Mouse (Mus musculus): Measurements from ENCODE around the gene Setd1a.
"Not testable (repeated sequence)": the region's sequence is repeated elsewhere in the genome, so short reads cannot be mapped to it uniquely, and the experiment has no call there.

Setd1a gene

DNA sequence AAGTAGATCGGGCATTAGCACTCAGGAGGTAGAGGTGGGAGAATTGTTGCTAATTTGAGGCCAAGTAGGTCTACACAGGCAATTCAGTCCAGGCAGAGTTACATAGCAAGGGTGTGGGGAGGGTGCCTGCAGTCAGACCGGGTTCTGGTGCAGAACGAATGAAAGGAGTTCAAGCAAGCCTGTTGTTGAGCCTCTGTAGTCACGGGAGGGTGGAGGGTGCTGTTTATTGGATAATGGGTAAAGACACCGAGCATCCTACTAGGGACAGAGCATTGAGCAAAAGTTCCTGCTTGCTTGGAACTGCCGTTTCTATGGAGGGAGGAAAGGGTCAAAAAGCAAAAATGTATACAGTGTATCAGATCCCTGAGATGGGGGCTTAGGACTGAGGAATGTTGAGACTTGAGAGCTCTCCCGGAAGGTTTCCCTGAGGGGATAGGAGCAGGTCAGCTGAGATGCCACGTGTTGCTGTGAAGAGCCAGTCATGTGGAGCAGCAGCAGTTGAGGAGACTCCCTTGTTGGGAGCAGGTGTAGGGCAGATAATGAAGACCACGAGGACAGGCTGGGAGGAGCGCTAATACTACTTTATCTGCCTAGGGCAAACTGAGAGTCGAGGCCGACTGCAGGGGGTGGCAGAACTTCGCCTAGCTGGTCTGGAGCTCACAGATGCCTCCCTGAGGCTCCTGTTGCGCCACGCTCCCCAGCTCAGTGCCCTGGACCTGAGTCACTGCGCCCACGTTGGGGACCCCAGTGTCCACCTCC is 9.4 kb upstream of the Setd1a start:
- DNase-seq (ENCODE audit: low read depth, low spot score) = no peak

DNA sequence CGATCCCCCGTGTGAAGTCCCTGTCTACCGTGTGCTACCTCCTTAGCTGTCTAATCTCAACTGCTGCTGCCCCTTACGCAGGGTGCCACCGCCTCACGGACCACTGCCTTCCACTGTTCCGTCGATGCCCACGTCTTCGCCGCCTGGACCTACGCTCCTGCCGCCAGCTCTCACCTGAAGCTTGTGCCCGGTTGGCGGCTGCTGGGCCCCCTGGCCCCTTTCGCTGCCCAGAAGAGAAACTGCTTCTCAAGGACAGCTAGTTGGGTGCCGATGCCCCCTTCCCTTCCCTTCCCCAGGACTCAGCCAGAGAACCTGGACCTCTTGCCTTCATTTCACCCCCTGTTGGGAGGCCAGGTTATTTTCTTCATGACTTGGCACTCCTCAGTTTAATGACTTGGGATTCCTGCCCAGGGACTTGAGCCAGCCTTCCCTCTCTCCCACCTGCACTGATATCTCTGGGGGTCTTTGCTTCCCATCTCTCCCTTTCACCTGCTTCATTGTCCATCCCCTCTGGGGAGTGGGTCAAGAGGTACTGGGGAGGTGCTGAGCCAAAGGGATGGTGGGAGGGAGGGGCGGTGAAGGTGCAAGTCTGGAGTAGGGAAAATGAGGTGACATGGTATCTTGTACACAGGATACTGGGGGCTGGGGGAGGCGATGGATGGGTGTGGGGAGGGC is 8.7 kb upstream of the Setd1a start:
- DNase-seq (ENCODE audit: low read depth, low spot score) = no peak

DNA sequence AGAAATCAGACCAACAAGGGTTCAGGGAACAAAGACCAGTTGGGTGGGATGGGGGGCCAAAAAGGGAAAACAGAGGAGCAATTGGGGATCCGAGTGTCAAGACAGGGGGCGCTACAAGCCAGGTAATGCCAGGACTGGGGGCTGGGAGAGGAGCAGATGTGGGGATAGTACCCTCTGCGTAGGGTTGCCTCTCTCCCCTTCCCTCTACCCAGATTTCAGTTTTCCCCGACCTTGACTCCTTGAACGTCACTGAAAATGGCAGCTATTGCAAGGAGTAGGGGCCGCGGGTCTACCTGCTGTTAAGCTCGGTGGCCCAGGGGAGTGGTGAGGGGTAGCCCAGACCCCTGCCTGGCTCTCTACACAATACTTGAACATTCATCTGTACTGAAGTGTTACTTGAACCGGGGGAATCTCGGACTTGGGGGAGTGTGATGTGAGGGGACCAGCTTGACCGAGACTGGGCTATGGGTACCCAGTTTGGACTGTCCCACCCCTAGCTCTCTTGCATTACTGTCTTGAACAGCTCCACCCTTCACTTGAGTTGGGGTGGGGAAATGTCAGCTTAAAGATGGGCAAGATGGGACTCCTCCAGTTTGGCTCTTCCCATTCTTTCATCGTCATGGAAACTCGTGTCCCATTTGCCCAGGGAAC is 8.0 kb upstream of the Setd1a start:
- no peak for DNase-seq (ENCODE audit: low read depth, low spot score)

GRCm38 (mm10) chr7:127768997-127769593 is 7.4 kb upstream of the Setd1a start:
- peak; percentile 86 for DNase-seq (ENCODE audit: low read depth, low spot score)

DNA sequence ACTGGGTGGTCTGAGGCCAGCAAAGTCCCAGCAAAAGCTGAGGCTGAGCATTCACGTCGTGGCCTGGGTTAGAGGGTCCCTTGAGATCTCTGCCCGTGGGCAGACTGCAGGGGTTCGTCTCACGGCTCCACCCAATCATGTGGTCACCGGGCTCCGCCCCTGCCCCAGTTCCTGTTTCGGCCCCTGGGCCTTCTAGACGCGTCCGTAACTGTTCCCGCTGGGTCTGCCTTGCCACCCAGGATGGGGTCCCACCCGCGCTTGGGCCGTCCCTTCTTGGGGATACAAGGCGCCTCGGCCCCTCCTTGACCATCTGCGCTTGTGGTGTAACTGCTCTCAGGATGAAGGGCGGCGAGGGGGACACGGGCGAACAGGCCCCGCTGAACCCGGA is 6.8 kb upstream of the Setd1a start, which contains the start of gene Orai3:
TSS of gene Orai3 (plus strand) at position 165 of the 388 bp plus-strand sequence.
- peak; percentile 75 for DNase-seq (ENCODE audit: low read depth, low spot score)

GRCm38 (mm10) chr7:127770039-127770905 is 6.2 kb upstream of the Setd1a start:
- DNase-seq (ENCODE audit: low read depth, low spot score) = no peak

DNA sequence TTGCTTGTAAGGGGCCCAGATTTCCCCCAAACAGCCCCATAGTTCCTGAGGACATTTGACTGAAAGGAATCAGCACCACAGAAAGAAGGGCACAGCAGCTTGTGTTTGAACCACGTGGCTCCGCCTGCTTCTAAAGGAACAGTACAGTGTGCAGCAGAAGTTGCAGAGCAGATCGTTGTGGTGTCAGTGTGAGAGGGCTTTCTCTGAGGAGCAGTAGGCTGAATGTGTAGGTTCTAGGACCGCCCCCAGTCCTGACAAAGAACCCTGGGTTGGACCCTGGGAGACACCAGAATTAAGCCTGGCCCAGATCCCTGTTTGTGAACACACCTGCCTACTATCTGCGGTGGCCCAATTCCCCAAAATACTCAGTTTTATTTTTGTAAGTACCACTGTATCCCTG is 5.2 kb upstream of the Setd1a start:
- no peak for DNase-seq (ENCODE audit: low read depth, low spot score)

DNA sequence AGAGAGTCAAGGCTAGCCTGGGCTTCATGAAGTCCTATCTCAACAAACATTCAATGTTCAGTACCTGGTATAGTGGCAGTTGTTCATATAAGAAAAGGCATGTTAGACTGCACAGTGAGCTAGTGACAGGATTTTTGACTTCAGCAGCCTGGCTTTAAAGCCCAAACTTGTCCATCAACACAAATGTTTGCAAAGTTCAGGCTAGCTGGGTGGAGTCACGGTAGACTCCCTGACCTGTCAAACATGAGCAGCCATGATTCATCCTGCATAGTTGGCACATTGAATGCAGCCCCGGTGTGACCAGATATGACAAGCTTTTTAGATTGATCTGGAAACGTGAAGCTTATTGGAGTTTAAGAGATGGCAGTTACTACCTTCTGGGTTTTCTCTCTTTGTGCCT is 4.4 kb upstream of the Setd1a start:
- no peak for DNase-seq (ENCODE audit: low read depth, low spot score)

- no peak for DNase-seq (ENCODE audit: low read depth, low spot score)
These were observed 3.9 kb upstream of the Setd1a start for GRCm38 (mm10) chr7:127772557-127772956.

DNA sequence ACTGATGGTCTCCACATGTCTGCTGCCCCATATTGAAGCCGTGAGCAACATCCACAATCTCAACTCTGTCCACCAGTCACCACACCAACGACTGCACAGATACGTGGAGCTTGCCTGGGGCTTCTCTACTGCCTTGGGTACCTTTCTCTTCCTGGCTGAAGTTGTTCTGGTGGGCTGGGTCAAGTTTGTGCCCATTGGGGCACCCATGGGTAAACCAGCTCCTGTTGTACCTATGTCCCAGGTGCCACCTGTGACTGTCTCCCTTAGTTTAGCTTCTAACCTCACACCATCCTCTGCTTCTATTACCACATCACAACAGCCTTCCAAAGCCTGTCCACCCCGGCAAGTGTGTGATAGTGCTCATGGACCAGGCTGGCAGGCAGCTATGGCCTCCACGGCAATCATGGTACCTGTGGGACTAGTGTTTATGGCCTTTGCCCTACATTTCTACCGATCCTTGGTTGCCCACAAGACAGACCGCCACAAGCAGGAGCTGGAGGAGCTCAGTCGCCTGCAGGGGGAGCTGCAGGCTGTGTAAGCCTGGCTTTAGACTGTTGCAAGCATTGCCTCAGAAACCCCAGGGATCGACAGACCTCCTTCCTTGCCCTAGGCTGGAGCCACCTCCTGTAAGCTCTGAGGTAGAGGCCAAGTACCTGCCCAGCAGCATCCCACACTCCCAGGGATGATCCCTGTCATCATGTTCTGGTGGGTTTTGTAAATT is 2.6 kb upstream of the Setd1a start:
- DNase-seq (ENCODE audit: low read depth, low spot score) = peak; percentile 87

DNA sequence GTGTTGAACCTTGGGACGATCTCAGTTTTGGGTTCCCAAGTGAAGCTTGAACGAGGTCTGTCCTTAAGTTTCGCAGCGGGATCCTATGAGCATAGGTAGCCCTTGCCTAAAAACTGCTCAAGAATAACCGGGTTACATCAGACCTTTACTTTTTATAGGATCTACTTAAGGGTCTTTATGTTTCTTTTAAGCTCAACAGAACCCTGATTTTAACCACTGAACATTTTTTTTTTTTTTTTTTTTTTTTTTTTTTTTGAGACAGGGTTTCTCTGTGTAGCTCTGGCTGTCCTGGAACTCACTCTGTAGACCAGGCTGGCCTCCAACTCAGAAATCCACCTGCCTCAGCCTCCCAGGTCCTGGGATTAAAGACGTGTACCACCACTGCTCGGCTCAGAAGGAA is 633 bp upstream of the Setd1a start:
- DNase-seq (ENCODE audit: low read depth, low spot score) = not testable (repeated sequence)

- DNase-seq (ENCODE audit: low read depth, low spot score) = peak; percentile 99
These were observed 506 bp downstream of the Setd1a start for GRCm38 (mm10) chr7:127776878-127777473.

DNA sequence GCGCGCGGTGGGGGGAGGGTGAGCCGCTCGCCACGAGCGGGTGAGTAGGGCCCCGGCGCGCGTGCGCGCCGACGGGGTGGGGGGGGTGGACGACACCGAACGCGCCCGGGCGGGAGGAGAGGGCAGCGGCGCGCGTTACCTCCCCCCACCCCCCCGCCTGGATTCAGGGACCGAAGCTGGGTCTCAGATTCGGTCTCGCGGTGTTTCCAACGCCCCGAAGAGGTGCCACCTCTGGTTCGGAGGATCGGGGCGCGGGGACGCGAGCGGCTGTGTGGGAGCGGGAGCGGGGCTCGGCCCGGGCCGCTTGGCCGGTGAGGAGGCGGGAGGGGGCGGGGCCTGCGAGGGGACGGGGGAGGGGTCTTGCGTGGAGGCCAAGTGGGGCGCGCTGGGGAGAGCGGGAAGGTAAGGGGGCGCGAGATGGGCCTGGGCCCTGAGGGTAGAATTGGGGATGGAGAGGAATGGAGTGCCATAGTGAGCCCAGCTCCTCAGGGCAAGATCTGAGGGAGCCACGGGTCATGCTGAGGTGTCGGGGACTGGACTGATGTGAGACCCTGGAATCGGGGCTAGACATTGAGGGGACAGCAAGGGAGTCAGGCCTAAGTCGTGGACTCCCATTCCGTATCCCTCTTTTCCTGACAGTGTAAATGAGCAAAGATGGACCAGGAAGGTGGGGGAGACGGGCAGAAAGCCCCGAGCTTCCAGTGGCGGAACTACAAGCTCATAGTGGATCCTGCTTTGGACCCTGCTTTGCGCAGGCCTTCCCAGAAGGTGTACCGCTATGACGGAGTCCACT is 1.2 kb downstream of the Setd1a start:
- no peak for DNase-seq (ENCODE audit: low read depth, low spot score)

GRCm38 (mm10) chr7:127778350-127778749 is 1.9 kb downstream of the Setd1a start:
- no peak for DNase-seq (ENCODE audit: low read depth, low spot score)

DNA sequence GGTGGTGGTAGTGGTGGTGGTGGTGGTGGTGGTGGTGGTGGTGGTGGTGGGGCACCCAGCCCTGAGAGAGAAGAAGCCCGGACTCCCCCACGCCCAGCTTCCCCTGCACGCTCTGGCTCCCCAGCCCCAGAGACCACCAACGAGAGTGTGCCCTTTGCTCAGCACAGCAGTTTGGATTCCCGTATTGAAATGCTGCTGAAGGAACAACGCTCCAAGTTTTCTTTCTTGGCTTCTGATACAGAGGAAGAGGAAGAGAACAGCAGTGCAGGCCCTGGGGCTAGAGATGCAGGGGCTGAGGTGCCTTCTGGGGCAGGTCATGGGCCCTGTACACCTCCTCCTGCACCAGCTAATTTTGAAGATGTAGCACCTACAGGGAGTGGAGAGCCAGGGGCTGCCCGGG is 8.8 kb downstream of the Setd1a start, which contains the start of gene Gm49388:
TSS of gene Gm49388 (plus strand) at position 301 of the 400 bp plus-strand sequence.
- DNase-seq (ENCODE audit: low read depth, low spot score) = no peak

DNA sequence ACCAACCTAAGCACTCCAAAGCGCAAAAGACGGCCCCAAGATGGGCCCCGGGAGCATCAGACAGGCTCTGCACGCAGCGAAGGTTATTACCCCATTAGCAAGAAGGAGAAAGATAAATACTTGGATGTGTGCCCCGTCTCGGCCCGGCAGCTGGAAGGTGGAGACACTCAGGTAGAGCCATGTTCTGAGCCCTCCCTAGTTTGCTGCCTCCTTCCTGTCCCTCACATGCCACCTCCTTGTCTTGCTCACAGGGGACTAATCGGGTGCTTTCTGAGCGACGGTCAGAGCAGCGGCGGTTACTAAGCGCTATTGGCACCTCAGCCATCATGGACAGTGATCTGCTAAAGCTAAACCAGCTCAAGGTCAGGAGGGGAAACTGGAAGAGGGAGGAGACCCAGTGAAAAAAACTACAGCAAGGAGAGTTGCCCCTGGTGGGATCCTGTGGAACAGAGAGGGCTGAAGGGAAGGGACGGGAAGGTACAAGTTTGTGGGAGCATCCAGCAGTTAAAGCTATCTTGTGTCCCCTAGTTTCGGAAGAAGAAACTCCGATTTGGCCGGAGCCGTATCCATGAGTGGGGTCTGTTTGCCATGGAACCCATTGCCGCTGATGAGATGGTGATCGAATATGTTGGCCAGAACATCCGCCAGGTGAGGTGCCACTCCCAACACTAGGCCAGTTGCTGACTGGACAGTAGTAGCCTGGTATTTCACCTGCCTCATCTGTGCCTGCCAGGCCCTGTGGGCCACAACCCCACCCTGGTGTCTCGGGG is 20.8 kb downstream of the Setd1a start:
- DNase-seq (ENCODE audit: low read depth, low spot score) = no peak

- no peak for DNase-seq (ENCODE audit: low read depth, low spot score)
These were observed 22.1 kb downstream of the Setd1a start for GRCm38 (mm10) chr7:127798591-127798990.

- DNase-seq (ENCODE audit: low read depth, low spot score) = no peak
These were observed 22.7 kb downstream of the Setd1a start for GRCm38 (mm10) chr7:127799211-127799610.

- no peak for DNase-seq (ENCODE audit: low read depth, low spot score)
These were observed 23.3 kb downstream of the Setd1a start for GRCm38 (mm10) chr7:127799738-127800137.

All from CD4-positive helper T cell, adult 2 months (primary cell).